Mouse (Mus musculus): ENCODE results near the gene Pdgfd. TPM values are rescaled to one million over a fixed set of nuclear protein-coding genes. Genes with fewer than 3 reads are reported as not detected.
"Not testable (repeated sequence)": the region's sequence is repeated elsewhere in the genome, so short reads cannot be mapped to it uniquely, and the experiment has no call there.

Gene Pdgfd
- 1.00 and 1.8 TPM in 2 replicates for polyA plus RNA-seq (2015; fragmentation: Nextera tagmentation; extraction: Ambion mirVana)

GRCm38 (mm10) chr9:6168391-6169037 is at the start of gene Pdgfd:
TSS of gene Pdgfd (plus strand) at chr9:6168584.
- 1% methylated on average over 32 of the region's 32 CpGs for WGBS
- H3K4me2 ChIP-seq (replicated peaks), result peak within 1 kb of the TSS; percentile 59
- no peak within 1 kb of the TSS for H3K27ac ChIP-seq (replicated peaks)
- peak; percentile 92 for ATAC-seq (replicated peaks)
- no peaks in the 10 kb centered on the region for H3K27me3 ChIP-seq
- peaks cover 8% of the 10 kb centered on the region for H3K4me1 ChIP-seq
- H3K9me3 ChIP-seq, result no peaks in the 10 kb centered on the region
- no peaks in the 10 kb centered on the region for H3K36me3 ChIP-seq
- H3K4me3 ChIP-seq, result peak within 1 kb of the TSS; percentile 33
- H3K9ac ChIP-seq (replicated peaks), result no peak within 1 kb of the TSS; the same call in 1 of the 2 replicates

GRCm38 (mm10) chr9:6169038-6169431 is 651 bp downstream of the Pdgfd start:
- no peak; the same call in 1 of the 2 replicates for ATAC-seq (replicated peaks)
- Histone ChIP-seq H3K36me3 (no peaks in the 10 kb centered on the region), H3K4me1 (peaks cover 8% of the 10 kb centered on the region), H3K9me3 (no peaks in the 10 kb centered on the region), H3K4me3 (peak overlapping the region; percentile 33), H3K9ac (replicated peaks) (no peak overlapping the region), H3K27me3 (no peaks in the 10 kb centered on the region), H3K4me2 (replicated peaks) (peak overlapping the region; percentile 59), H3K27ac (replicated peaks) (no peak overlapping the region)
- 52% methylated on average over 3 of the region's 3 CpGs for WGBS

GRCm38 (mm10) chr9:6170962-6171361 is 2.6 kb downstream of the Pdgfd start:
- Histone ChIP-seq H3K4me3 (no peak overlapping the region), H3K4me2 (replicated peaks) (no peak overlapping the region), H3K36me3 (no peaks in the 10 kb centered on the region), H3K27me3 (no peaks in the 10 kb centered on the region), H3K9ac (replicated peaks) (no peak overlapping the region), H3K9me3 (no peaks in the 10 kb centered on the region), H3K27ac (replicated peaks) (no peak overlapping the region), H3K4me1 (peaks cover 8% of the 10 kb centered on the region)
- no peak for ATAC-seq (replicated peaks)
- whole genome bisulfite sequencing, result 89% methylated on average over 9 of the region's 9 CpGs

GRCm38 (mm10) chr9:6173276-6173675 is 4.9 kb downstream of the Pdgfd start:
- Histone ChIP-seq H3K4me1 (peaks cover 7% of the 10 kb centered on the region), H3K36me3 (no peaks in the 10 kb centered on the region), H3K27me3 (no peaks in the 10 kb centered on the region), H3K9ac (replicated peaks) (no peak overlapping the region), H3K9me3 (no peaks in the 10 kb centered on the region), H3K4me2 (replicated peaks) (no peak overlapping the region), H3K27ac (replicated peaks) (no peak overlapping the region), H3K4me3 (no peak overlapping the region)
- 94% methylated on average over 1 of the region's 1 CpGs for WGBS
- ATAC-seq (replicated peaks), result no peak

DNA sequence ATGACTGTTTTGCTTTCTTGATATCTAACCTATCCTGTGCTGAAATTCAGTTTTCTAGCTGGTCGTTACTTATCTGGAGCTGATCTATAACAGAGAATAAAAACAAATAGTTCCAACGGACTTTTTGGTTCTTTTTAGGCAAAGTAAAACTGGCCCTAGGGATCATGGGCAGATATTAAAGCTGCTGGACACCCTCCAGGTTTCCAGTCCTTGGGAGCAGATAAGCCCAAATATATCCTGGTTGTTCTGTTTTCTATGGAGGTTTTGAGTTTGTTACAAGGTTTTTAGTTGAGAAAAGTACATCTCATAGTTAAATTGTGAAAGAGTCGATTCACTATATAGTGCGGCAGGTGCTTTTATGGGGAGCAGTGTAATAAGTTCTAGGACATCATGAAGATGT is 7.3 kb downstream of the Pdgfd start:
- H3K27ac ChIP-seq (replicated peaks), result no peak overlapping the region
- H3K9me3 ChIP-seq, result no peaks in the 10 kb centered on the region

DNA sequence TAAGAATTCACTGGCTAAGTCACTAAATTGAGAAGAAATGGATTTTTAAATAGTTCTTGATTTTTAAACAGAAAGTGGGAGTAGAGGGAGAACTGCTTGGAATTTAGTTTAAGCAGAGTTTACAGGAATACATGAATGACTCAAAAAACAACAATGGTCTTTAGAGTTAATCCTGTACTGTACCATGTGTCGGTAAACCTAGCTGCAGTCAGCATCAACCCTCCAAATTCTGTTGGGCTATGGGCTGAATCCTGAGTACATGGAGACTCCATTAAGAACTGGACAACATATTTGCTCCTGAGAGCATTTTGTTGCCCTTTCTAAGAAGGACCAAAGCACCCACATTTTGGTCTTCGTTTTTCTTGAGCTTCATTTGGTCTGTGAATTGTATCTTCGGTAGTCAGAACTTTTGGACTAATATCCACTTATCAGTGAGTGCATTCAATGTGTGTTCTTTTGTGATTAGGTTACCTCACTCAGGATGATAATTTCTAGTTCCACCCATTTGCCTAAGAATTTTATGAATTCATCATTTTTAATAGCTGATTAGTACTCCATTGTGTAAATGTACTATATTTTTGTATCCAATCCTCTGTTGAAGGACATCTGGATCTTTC is 14.0 kb downstream of the Pdgfd start:
- Histone ChIP-seq H3K27ac (replicated peaks) (no peak overlapping the region), H3K9me3 (no peaks in the 10 kb centered on the region), H3K9ac (replicated peaks) (no peak overlapping the region), H3K4me3 (no peak overlapping the region), H3K36me3 (no peaks in the 10 kb centered on the region), H3K27me3 (no peaks in the 10 kb centered on the region), H3K4me2 (replicated peaks) (no peak overlapping the region), H3K4me1 (no peaks in the 10 kb centered on the region)
- 93% methylated on average over 3 of the region's 3 CpGs for WGBS
- ATAC-seq (replicated peaks), result no peak

More for the DNA sequence above, 7.3 kb downstream of the Pdgfd start:
- Histone ChIP-seq H3K36me3 (no peaks in the 10 kb centered on the region), H3K4me1 (no peaks in the 10 kb centered on the region), H3K27me3 (no peaks in the 10 kb centered on the region), H3K4me2 (replicated peaks) (no peak overlapping the region), H3K4me3 (no peak overlapping the region), H3K9ac (replicated peaks) (no peak overlapping the region)
- 88% methylated on average over 4 of the region's 4 CpGs for WGBS
- no peak for ATAC-seq (replicated peaks)

DNA sequence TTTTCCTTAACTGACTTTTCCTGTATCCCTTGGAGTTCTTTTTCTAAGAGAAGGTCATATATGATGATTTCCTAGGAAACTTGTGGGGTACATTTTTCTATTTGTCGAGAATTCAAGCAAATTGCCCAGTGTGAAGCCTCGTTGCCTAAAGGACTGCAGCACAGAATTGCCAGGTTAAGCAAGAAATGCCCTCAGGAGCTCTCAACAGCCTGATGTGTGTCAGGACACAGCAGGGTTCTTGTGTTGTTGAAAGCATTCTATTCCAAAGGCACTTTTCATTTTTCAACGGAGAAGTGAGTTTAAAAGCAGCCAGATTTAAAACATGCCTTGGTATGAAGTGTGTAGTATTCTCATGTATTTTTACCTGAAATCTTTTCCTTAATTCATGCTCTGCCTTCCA is 19.6 kb downstream of the Pdgfd start:
- Histone ChIP-seq H3K4me3 (no peak overlapping the region), H3K27me3 (no peaks in the 10 kb centered on the region), H3K9me3 (no peaks in the 10 kb centered on the region), H3K9ac (replicated peaks) (no peak overlapping the region), H3K27ac (replicated peaks) (no peak overlapping the region), H3K4me2 (replicated peaks) (no peak overlapping the region), H3K4me1 (no peaks in the 10 kb centered on the region), H3K36me3 (no peaks in the 10 kb centered on the region)
- ATAC-seq (replicated peaks), result no peak
- WGBS, result 8% methylated on average over 3 of the region's 3 CpGs

- Histone ChIP-seq H3K4me3 (no peak overlapping the region), H3K4me2 (replicated peaks) (no peak overlapping the region), H3K4me1 (no peaks in the 10 kb centered on the region), H3K27ac (replicated peaks) (no peak overlapping the region), H3K27me3 (no peaks in the 10 kb centered on the region), H3K9me3 (no peaks in the 10 kb centered on the region), H3K9ac (replicated peaks) (no peak overlapping the region), H3K36me3 (no peaks in the 10 kb centered on the region)
- WGBS, result 22% methylated on average over 1 of the region's 1 CpGs
- no peak for ATAC-seq (replicated peaks)
These were observed 25.0 kb downstream of the Pdgfd start for GRCm38 (mm10) chr9:6193352-6193751.

DNA sequence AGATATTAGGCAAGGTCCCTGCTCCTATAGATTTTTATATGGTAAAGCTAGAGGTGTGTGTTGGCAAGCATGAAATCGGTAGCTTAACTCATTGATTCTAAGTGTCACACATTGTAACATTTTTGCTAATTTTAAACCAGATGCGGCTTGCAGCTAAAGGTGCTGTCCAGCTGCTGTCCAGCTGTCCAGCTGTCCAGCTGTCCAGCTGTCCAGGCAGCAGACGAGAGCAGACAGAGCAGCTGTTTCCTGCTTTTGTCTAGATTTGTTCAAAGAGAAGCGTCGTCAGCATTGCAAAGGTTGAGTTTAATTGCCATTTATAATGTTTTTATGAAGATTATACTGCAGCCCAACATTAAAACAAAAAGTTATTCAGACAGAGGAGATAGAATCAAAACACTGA is 44.5 kb downstream of the Pdgfd start:
- no peaks in the 10 kb centered on the region for H3K36me3 ChIP-seq
- H3K4me2 ChIP-seq (replicated peaks), result no peak overlapping the region
- ATAC-seq (replicated peaks), result no peak
- H3K9me3 ChIP-seq, result no peaks in the 10 kb centered on the region
- no peak overlapping the region for H3K27ac ChIP-seq (replicated peaks)
- no peaks in the 10 kb centered on the region for H3K27me3 ChIP-seq
- no peak overlapping the region for H3K4me3 ChIP-seq
- no peak overlapping the region for H3K9ac ChIP-seq (replicated peaks)
- WGBS, result 76% methylated on average over 5 of the region's 5 CpGs
- H3K4me1 ChIP-seq, result no peaks in the 10 kb centered on the region

DNA sequence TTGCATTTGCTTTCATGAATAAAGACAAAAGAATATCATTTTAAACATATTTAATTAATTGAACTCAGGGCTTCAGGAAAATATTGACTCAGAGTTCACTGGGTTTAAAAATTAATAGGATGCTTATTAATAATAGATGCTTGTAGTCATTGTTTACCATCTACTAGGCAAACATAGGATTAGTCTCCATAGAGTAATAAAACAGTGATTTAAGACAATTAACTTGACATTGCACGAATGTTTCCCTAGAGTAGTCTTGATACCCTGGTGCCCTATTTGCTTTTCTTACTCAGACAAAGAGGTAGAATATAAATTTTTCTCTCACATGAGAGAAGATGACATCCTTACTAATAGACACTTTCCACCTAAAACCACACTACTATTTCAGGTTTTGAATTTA is 49.1 kb downstream of the Pdgfd start:
- Histone ChIP-seq H3K9me3 (no peaks in the 10 kb centered on the region), H3K9ac (replicated peaks) (no peak overlapping the region), H3K27me3 (no peaks in the 10 kb centered on the region), H3K4me1 (no peaks in the 10 kb centered on the region), H3K27ac (replicated peaks) (no peak overlapping the region), H3K4me3 (no peak overlapping the region), H3K4me2 (replicated peaks) (no peak overlapping the region), H3K36me3 (no peaks in the 10 kb centered on the region)
- 56% methylated on average over 1 of the region's 1 CpGs for WGBS
- no peak for ATAC-seq (replicated peaks)

- not testable (repeated sequence) for H3K27me3 ChIP-seq; H3K27ac ChIP-seq (replicated peaks); H3K9ac ChIP-seq (replicated peaks); H3K9me3 ChIP-seq; ATAC-seq (replicated peaks); H3K4me3 ChIP-seq; H3K4me2 ChIP-seq (replicated peaks); H3K36me3 ChIP-seq; H3K4me1 ChIP-seq
- WGBS, result 96% methylated on average over 1 of the region's 1 CpGs
These were observed 67.6 kb downstream of the Pdgfd start for GRCm38 (mm10) chr9:6235982-6236381.

GRCm38 (mm10) chr9:6250320-6250719 is 81.9 kb downstream of the Pdgfd start:
- no peaks in the 10 kb centered on the region for H3K9me3 ChIP-seq
- H3K36me3 ChIP-seq, result no peaks in the 10 kb centered on the region
- ATAC-seq (replicated peaks), result peak; percentile 81
- no peak overlapping the region for H3K4me3 ChIP-seq
- no peaks in the 10 kb centered on the region for H3K27me3 ChIP-seq
- H3K4me2 ChIP-seq (replicated peaks), result no peak overlapping the region
- H3K27ac ChIP-seq (replicated peaks), result no peak overlapping the region
- H3K9ac ChIP-seq (replicated peaks), result no peak overlapping the region
- peaks cover 7% of the 10 kb centered on the region; the same call in 1 of the 2 replicates for H3K4me1 ChIP-seq
- 8% methylated on average over 1 of the region's 1 CpGs for WGBS

DNA sequence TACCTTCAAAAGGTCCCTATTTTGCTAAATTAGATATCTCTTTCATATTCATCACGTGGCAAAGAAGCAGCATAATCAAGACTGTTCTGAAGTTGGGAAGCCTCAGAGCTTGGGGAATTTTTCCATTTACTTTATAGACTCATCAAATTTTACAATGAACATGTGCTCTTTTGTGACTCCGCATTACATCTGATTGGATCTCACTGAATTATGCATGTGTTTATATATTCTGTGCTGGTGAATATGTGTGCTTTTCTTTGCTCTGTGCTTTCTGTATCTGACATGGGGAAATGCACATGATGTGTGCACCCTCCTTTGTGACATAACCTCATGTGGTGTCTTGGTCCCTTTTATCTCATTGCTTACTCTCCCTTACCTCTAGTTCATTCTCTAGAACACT is 83.6 kb downstream of the Pdgfd start:
- H3K9ac ChIP-seq (replicated peaks), result no peak overlapping the region
- no peak overlapping the region for H3K27ac ChIP-seq (replicated peaks)
- peaks cover 7% of the 10 kb centered on the region; the same call in 1 of the 2 replicates for H3K4me1 ChIP-seq
- no peak overlapping the region for H3K4me3 ChIP-seq
- ATAC-seq (replicated peaks), result peak; percentile 44
- no peaks in the 10 kb centered on the region for H3K9me3 ChIP-seq
- H3K4me2 ChIP-seq (replicated peaks), result no peak overlapping the region
- H3K36me3 ChIP-seq, result no peaks in the 10 kb centered on the region
- 60% methylated on average over 2 of the region's 2 CpGs for WGBS
- no peaks in the 10 kb centered on the region for H3K27me3 ChIP-seq
